Mouse (Mus musculus): ENCODE data around the gene Pdlim4. TPM values are rescaled to one million over a fixed set of nuclear protein-coding genes. Genes with fewer than 3 reads are reported as not detected.

The Pdlim4 gene
- polyA plus RNA-seq, 1 experiment: 89.8 TPM

- no peak for DNase-seq (ENCODE audit: low read depth)
These were observed 22.9 kb upstream of the Pdlim4 start for GRCm38 (mm10) chr11:54091726-54092125.

- no peak for DNase-seq (ENCODE audit: low read depth)
These were observed 21.5 kb upstream of the Pdlim4 start for GRCm38 (mm10) chr11:54090091-54090879.

GRCm38 (mm10) chr11:54088947-54089317 is 20.1 kb upstream of the Pdlim4 start:
- DNase-seq (ENCODE audit: low read depth): no peak

- no peak for DNase-seq (ENCODE audit: low read depth)
These were observed 19.6 kb upstream of the Pdlim4 start for GRCm38 (mm10) chr11:54088253-54088946.

GRCm38 (mm10) chr11:54085816-54086215 is 17.0 kb upstream of the Pdlim4 start:
- no peak for DNase-seq (ENCODE audit: low read depth)

GRCm38 (mm10) chr11:54084976-54085375 is 16.2 kb upstream of the Pdlim4 start:
- no peak for DNase-seq (ENCODE audit: low read depth)

- DNase-seq (ENCODE audit: low read depth): no peak
These were observed 13.9 kb upstream of the Pdlim4 start for GRCm38 (mm10) chr11:54082725-54083124.

GRCm38 (mm10) chr11:54080435-54080834 is 11.6 kb upstream of the Pdlim4 start:
- no peak for DNase-seq (ENCODE audit: low read depth)

- DNase-seq (ENCODE audit: low read depth): peak; percentile 51
These were observed 7.3 kb upstream of the Pdlim4 start for GRCm38 (mm10) chr11:54076101-54076500.

GRCm38 (mm10) chr11:54075353-54075752 is 6.5 kb upstream of the Pdlim4 start:
- no peak for DNase-seq (ENCODE audit: low read depth)

GRCm38 (mm10) chr11:54073291-54073690 is 4.5 kb upstream of the Pdlim4 start:
- peak; percentile 47 for DNase-seq (ENCODE audit: low read depth)

GRCm38 (mm10) chr11:54071726-54072445 is 3.1 kb upstream of the Pdlim4 start:
- DNase-seq (ENCODE audit: low read depth): no peak

GRCm38 (mm10) chr11:54067996-54068519 is 756 bp downstream of the Pdlim4 start:
- no peak for DNase-seq (ENCODE audit: low read depth)

GRCm38 (mm10) chr11:54067318-54067995 is 1.4 kb downstream of the Pdlim4 start:
- DNase-seq (ENCODE audit: low read depth): no peak

GRCm38 (mm10) chr11:54066400-54066799 is 2.4 kb downstream of the Pdlim4 start:
- DNase-seq (ENCODE audit: low read depth): no peak

- no peak for DNase-seq (ENCODE audit: low read depth)
These were observed 3.0 kb downstream of the Pdlim4 start for GRCm38 (mm10) chr11:54065915-54066178.

GRCm38 (mm10) chr11:54065106-54065914 is 3.5 kb downstream of the Pdlim4 start:
- peak; percentile 98 for DNase-seq (ENCODE audit: low read depth)

- DNase-seq (ENCODE audit: low read depth): no peak
These were observed 4.3 kb downstream of the Pdlim4 start for GRCm38 (mm10) chr11:54064412-54064978.

GRCm38 (mm10) chr11:54063472-54063775 is 5.4 kb downstream of the Pdlim4 start:
- no peak for DNase-seq (ENCODE audit: low read depth)

- no peak for DNase-seq (ENCODE audit: low read depth)
These were observed 5.9 kb downstream of the Pdlim4 start for GRCm38 (mm10) chr11:54062753-54063471.

Data from gonadal fat pad, adult 2 months (tissue).